Mouse (Mus musculus) ES-E14 (cell line): ENCODE data around the gene Arhgap25. TPM values are rescaled to one million over a fixed set of nuclear protein-coding genes. Genes with fewer than 3 reads are reported as not detected.

Experiments used
- DNase-seq: peaks from one replicate; pipeline ENCODE4 v3.0.0-alpha.2; 2013; ENCODE audit warnings: low read depth, low spot score
- H3K27ac ChIP-seq: 2 replicates; pipeline ENCODE4 v1.5.1; 2012; ENCODE audit warnings: low read depth, mild to moderate bottlenecking, low read length, moderate library complexity, mixed read lengths; ENCODE audit not compliant: poor library complexity, insufficient read depth, severe bottlenecking
- H3K36me3 ChIP-seq: 2 replicates; pipeline ENCODE4 v1.6.1; 2012; ENCODE audit warnings: mild to moderate bottlenecking, low read length, moderate library complexity, mixed read lengths; ENCODE audit not compliant: control insufficient read depth, poor library complexity, insufficient read depth, severe bottlenecking
- H3K4me1 ChIP-seq, 2 experiments: fragments of 150-350 bp in 1 of 2; sonication (generic) in 1 of 2; 2 replicates each; pipeline ENCODE4 v1.6.1; 2012; ENCODE audit warnings: low read length in 2 of 2, mild to moderate bottlenecking in 1 of 2, mixed read lengths in 1 of 2; ENCODE audit not compliant: control insufficient read depth in 2 of 2, insufficient read depth in 2 of 2, poor library complexity in 1 of 2
- H3K4me3 ChIP-seq, 2 experiments: fragments of 150-350 bp in 1 of 2; sonication (generic) in 1 of 2; 2 replicates each; pipeline ENCODE4 v1.5.1; 2012; ENCODE audit warnings: low read length in 2 of 2, low read depth in 1 of 2, mild to moderate bottlenecking in 1 of 2, mixed read lengths in 1 of 2; ENCODE audit not compliant: insufficient read depth in 1 of 2, poor library complexity in 1 of 2, severe bottlenecking in 1 of 2
- H3K9ac ChIP-seq: 2 replicates; pipeline ENCODE4 v1.6.1; 2012; ENCODE audit warnings: low read depth, mild to moderate bottlenecking, low read length, mixed read lengths; ENCODE audit not compliant: poor library complexity, insufficient read depth, severe bottlenecking
- H3K9me3 ChIP-seq: fragments of 150-350 bp; sonication (generic); 2 replicates; pipeline ENCODE4 v1.6.1; 2012; ENCODE audit warnings: low read depth, mild to moderate bottlenecking, low read length; ENCODE audit not compliant: control insufficient read depth, insufficient read depth
- CHD2 ChIP-seq: IDR thresholded peaks from 2 replicates; pipeline ENCODE4 v1.6.1; 2014; ENCODE audit warnings: mild to moderate bottlenecking, low read depth, low read length, inconsistent platforms
- HCFC1 ChIP-seq: IDR thresholded peaks from 2 replicates; pipeline ENCODE4 v1.6.1; 2012; ENCODE audit warnings: low read length, inconsistent platforms, borderline replicate concordance; ENCODE audit not compliant: insufficient read depth
- MAFK ChIP-seq: IDR thresholded peaks from 2 replicates; pipeline ENCODE4 v1.6.1; 2014; ENCODE audit warnings: mild to moderate bottlenecking, low read depth, low read length, inconsistent platforms; ENCODE audit not compliant: insufficient read depth
- ZC3H11A ChIP-seq: IDR thresholded peaks from 2 replicates; pipeline ENCODE4 v1.6.1; 2012; ENCODE audit warnings: low read depth, mild to moderate bottlenecking, inconsistent platforms, low read length, borderline replicate concordance
- ZNF384 ChIP-seq: IDR thresholded peaks from 2 replicates; pipeline ENCODE4 v1.6.1; 2012; ENCODE audit warnings: low read depth, low read length, inconsistent platforms
- in situ Hi-C, 2 experiments: fragments of 600-800 bp; cut with MboI; formaldehyde crosslinking; loops; one replicate each; pipeline ENCODE4 v1.15.1; 2025; ENCODE audit warnings: low sequenced_read_pairs in 2 of 2, inconsistent platforms in 1 of 2; ENCODE audit not compliant: unreplicated experiment in 2 of 2
- total RNA-seq: library from RNA; depleted of rRNA; stranded (reverse); fragments of 300-350 nt; gene quantifications from 2 replicates; pipeline ENCODE4 v1.2.3, GENCODE M21; 2012

The Arhgap25 gene
- total RNA-seq, 1 experiment, result 0.13 TPM

- no peak overlapping the region for H3K27ac ChIP-seq
- H3K9me3 ChIP-seq, result no peaks in the 10 kb centered on the region
- no peak for TF ChIP-seq ZNF384
- TF ChIP-seq ZC3H11A, result no peak
- no peak for TF ChIP-seq HCFC1
- TF ChIP-seq CHD2, result no peak
- no peak for TF ChIP-seq MAFK
- H3K4me3 ChIP-seq, result no peak overlapping the region
- peaks cover 0 to 4% of the 10 kb centered on the region in 2 experiments; a peak in 1 of 4 replicates for H3K4me1 ChIP-seq
- in situ Hi-C loops, result no loop called here
- DNase-seq, result no peak
- no peak overlapping the region for H3K9ac ChIP-seq
- no peaks in the 10 kb centered on the region for H3K36me3 ChIP-seq
Measured at GRCm38 (mm10) chr6:87527366-87527765, 5.7 kb downstream of the Arhgap25 start.

GRCm38 (mm10) chr6:87525126-87525525 is 7.9 kb downstream of the Arhgap25 start:
- Histone ChIP-seq H3K36me3 (no peaks in the 10 kb centered on the region), H3K4me1 (peaks cover 0 to 4% of the 10 kb centered on the region in 2 experiments; a peak in 1 of 4 replicates), H3K27ac (no peak overlapping the region), H3K9me3 (no peaks in the 10 kb centered on the region), H3K4me3 (no peak overlapping the region), H3K9ac (no peak overlapping the region)
- no peak for TF ChIP-seq ZC3H11A
- TF ChIP-seq HCFC1, result no peak
- TF ChIP-seq CHD2, result no peak
- no peak for TF ChIP-seq ZNF384
- TF ChIP-seq MAFK, result no peak
- in situ Hi-C loops, result no loop called here
- DNase-seq, result no peak

GRCm38 (mm10) chr6:87524281-87524680 is 8.8 kb downstream of the Arhgap25 start:
- Histone ChIP-seq H3K27ac (no peak overlapping the region), H3K4me1 (peaks cover 0 to 4% of the 10 kb centered on the region in 2 experiments; a peak in 1 of 4 replicates), H3K36me3 (no peaks in the 10 kb centered on the region), H3K9ac (no peak overlapping the region), H3K9me3 (no peaks in the 10 kb centered on the region), H3K4me3 (no peak overlapping the region)
- DNase-seq, result no peak
- in situ Hi-C loops, result no loop called here
- TF ChIP-seq ZNF384 (no peak), CHD2 (no peak), ZC3H11A (no peak), HCFC1 (no peak), MAFK (no peak)

- in situ Hi-C loops, result no loop called here
- Histone ChIP-seq H3K36me3 (no peaks in the 10 kb centered on the region), H3K4me3 (no peak overlapping the region), H3K4me1 (peaks cover 0 to 4% of the 10 kb centered on the region in 2 experiments; a peak in 1 of 4 replicates), H3K9me3 (no peaks in the 10 kb centered on the region), H3K27ac (no peak overlapping the region), H3K9ac (no peak overlapping the region)
- TF ChIP-seq HCFC1 (no peak), ZC3H11A (no peak), ZNF384 (no peak), CHD2 (no peak), MAFK (no peak)
- no peak for DNase-seq
Measured at GRCm38 (mm10) chr6:87523736-87524135, 9.3 kb downstream of the Arhgap25 start.

GRCm38 (mm10) chr6:87523085-87523484 is 10.0 kb downstream of the Arhgap25 start:
- no peaks in the 10 kb centered on the region for H3K9me3 ChIP-seq
- H3K4me1 ChIP-seq, result peaks cover 0 to 4% of the 10 kb centered on the region in 2 experiments; a peak in 1 of 4 replicates
- in situ Hi-C loops, result no loop called here
- no peak overlapping the region for H3K27ac ChIP-seq
- H3K4me3 ChIP-seq, result no peak overlapping the region
- TF ChIP-seq CHD2 (no peak), ZC3H11A (no peak), MAFK (no peak), ZNF384 (no peak), HCFC1 (no peak)
- no peak overlapping the region for H3K9ac ChIP-seq
- H3K36me3 ChIP-seq, result no peaks in the 10 kb centered on the region
- DNase-seq, result no peak
